Mouse (Mus musculus) ES-E14 (cell line): ENCODE data around the gene Osr1. TPM values are rescaled to one million over a fixed set of nuclear protein-coding genes. Genes with fewer than 3 reads are reported as not detected.

Source experiments
- DNase-seq: peaks from one replicate; pipeline ENCODE4 v3.0.0-alpha.2; 2013; ENCODE audit warnings: low read depth, low spot score
- H3K27ac ChIP-seq: 2 replicates; pipeline ENCODE4 v1.5.1; 2012; ENCODE audit warnings: low read depth, mild to moderate bottlenecking, low read length, moderate library complexity, mixed read lengths; ENCODE audit not compliant: poor library complexity, insufficient read depth, severe bottlenecking
- H3K36me3 ChIP-seq: 2 replicates; pipeline ENCODE4 v1.6.1; 2012; ENCODE audit warnings: mild to moderate bottlenecking, low read length, moderate library complexity, mixed read lengths; ENCODE audit not compliant: control insufficient read depth, poor library complexity, insufficient read depth, severe bottlenecking
- H3K4me1 ChIP-seq, 2 experiments: fragments of 150-350 bp in 1 of 2; sonication (generic) in 1 of 2; 2 replicates each; pipeline ENCODE4 v1.6.1; 2012; ENCODE audit warnings: low read length in 2 of 2, mild to moderate bottlenecking in 1 of 2, mixed read lengths in 1 of 2; ENCODE audit not compliant: control insufficient read depth in 2 of 2, insufficient read depth in 2 of 2, poor library complexity in 1 of 2
- H3K4me3 ChIP-seq, 2 experiments: fragments of 150-350 bp in 1 of 2; sonication (generic) in 1 of 2; 2 replicates each; pipeline ENCODE4 v1.5.1; 2012; ENCODE audit warnings: low read length in 2 of 2, low read depth in 1 of 2, mild to moderate bottlenecking in 1 of 2, mixed read lengths in 1 of 2; ENCODE audit not compliant: insufficient read depth in 1 of 2, poor library complexity in 1 of 2, severe bottlenecking in 1 of 2
- H3K9ac ChIP-seq: 2 replicates; pipeline ENCODE4 v1.6.1; 2012; ENCODE audit warnings: low read depth, mild to moderate bottlenecking, low read length, mixed read lengths; ENCODE audit not compliant: poor library complexity, insufficient read depth, severe bottlenecking
- H3K9me3 ChIP-seq: fragments of 150-350 bp; sonication (generic); 2 replicates; pipeline ENCODE4 v1.6.1; 2012; ENCODE audit warnings: low read depth, mild to moderate bottlenecking, low read length; ENCODE audit not compliant: control insufficient read depth, insufficient read depth
- CHD2 ChIP-seq: IDR thresholded peaks from 2 replicates; pipeline ENCODE4 v1.6.1; 2014; ENCODE audit warnings: mild to moderate bottlenecking, low read depth, low read length, inconsistent platforms
- HCFC1 ChIP-seq: IDR thresholded peaks from 2 replicates; pipeline ENCODE4 v1.6.1; 2012; ENCODE audit warnings: low read length, inconsistent platforms, borderline replicate concordance; ENCODE audit not compliant: insufficient read depth
- MAFK ChIP-seq: IDR thresholded peaks from 2 replicates; pipeline ENCODE4 v1.6.1; 2014; ENCODE audit warnings: mild to moderate bottlenecking, low read depth, low read length, inconsistent platforms; ENCODE audit not compliant: insufficient read depth
- ZC3H11A ChIP-seq: IDR thresholded peaks from 2 replicates; pipeline ENCODE4 v1.6.1; 2012; ENCODE audit warnings: low read depth, mild to moderate bottlenecking, inconsistent platforms, low read length, borderline replicate concordance
- ZNF384 ChIP-seq: IDR thresholded peaks from 2 replicates; pipeline ENCODE4 v1.6.1; 2012; ENCODE audit warnings: low read depth, low read length, inconsistent platforms
- in situ Hi-C, 2 experiments: fragments of 600-800 bp; cut with MboI; formaldehyde crosslinking; loops; one replicate each; pipeline ENCODE4 v1.15.1; 2025; ENCODE audit warnings: low sequenced_read_pairs in 2 of 2, inconsistent platforms in 1 of 2; ENCODE audit not compliant: unreplicated experiment in 2 of 2
- total RNA-seq: library from RNA; depleted of rRNA; stranded (reverse); fragments of 300-350 nt; gene quantifications from 2 replicates; pipeline ENCODE4 v1.2.3, GENCODE M21; 2012

The Osr1 gene
- total RNA-seq, 1 experiment, result 0.09 TPM

- no peak for DNase-seq
- H3K9me3 ChIP-seq, result no peaks in the 10 kb centered on the region
- H3K9ac ChIP-seq, result no peak overlapping the region
- H3K4me1 ChIP-seq, result no peaks in the 10 kb centered on the region
- no peak overlapping the region for H3K4me3 ChIP-seq
- no peak overlapping the region for H3K27ac ChIP-seq
- no peaks in the 10 kb centered on the region for H3K36me3 ChIP-seq
- no peak for TF ChIP-seq ZNF384
- no peak for TF ChIP-seq ZC3H11A
- TF ChIP-seq HCFC1, result no peak
- TF ChIP-seq MAFK, result no peak
- no peak for TF ChIP-seq CHD2
- in situ Hi-C loops, result loop anchor here (10.0 to 25.0 kb wide), 2 partner anchors 509 to 517 kb away; no protein-coding TSS in a partner anchor
Measured at GRCm38 (mm10) chr12:9571276-9571940, 1.5 kb downstream of the Osr1 start.

GRCm38 (mm10) chr12:9572022-9572421 is 2.1 kb downstream of the Osr1 start:
- no peak for DNase-seq
- no peak overlapping the region for H3K4me3 ChIP-seq
- H3K9ac ChIP-seq, result no peak overlapping the region
- no peak for TF ChIP-seq CHD2
- TF ChIP-seq MAFK, result no peak
- TF ChIP-seq HCFC1, result no peak
- TF ChIP-seq ZC3H11A, result no peak
- no peak for TF ChIP-seq ZNF384
- H3K36me3 ChIP-seq, result no peaks in the 10 kb centered on the region
- no peaks in the 10 kb centered on the region for H3K4me1 ChIP-seq
- H3K9me3 ChIP-seq, result no peaks in the 10 kb centered on the region
- in situ Hi-C loops, result loop anchor here (10.0 to 25.0 kb wide), 2 partner anchors 510 to 517 kb away; no protein-coding TSS in a partner anchor
- H3K27ac ChIP-seq, result no peak overlapping the region

- H3K27ac ChIP-seq, result no peak overlapping the region
Measured at GRCm38 (mm10) chr12:9573682-9574081, 3.8 kb downstream of the Osr1 start.

GRCm38 (mm10) chr12:9574244-9574871 is 4.4 kb downstream of the Osr1 start:
- H3K4me3 ChIP-seq, result peak overlapping the region; percentile 23 to 32; a peak in 3 of 4 replicates
- in situ Hi-C loops, result loop anchor here (10.0 to 25.0 kb wide), 2 partner anchors 512 to 520 kb away; no protein-coding TSS in a partner anchor
- H3K36me3 ChIP-seq, result no peaks in the 10 kb centered on the region
- TF ChIP-seq ZNF384 (no peak), HCFC1 (peak; percentile 17; the same call in 1 of the 2 replicates)
- no peak overlapping the region for H3K27ac ChIP-seq
- DNase-seq, result no peak
- no peak overlapping the region for H3K9ac ChIP-seq
- no peaks in the 10 kb centered on the region for H3K9me3 ChIP-seq
- peaks cover 0 to 4% of the 10 kb centered on the region in 2 experiments; a peak in 1 of 4 replicates for H3K4me1 ChIP-seq

More at GRCm38 (mm10) chr12:9573682-9574081, 3.8 kb downstream of the Osr1 start:
- Histone ChIP-seq H3K4me1 (no peaks in the 10 kb centered on the region), H3K4me3 (no peak overlapping the region), H3K36me3 (no peaks in the 10 kb centered on the region), H3K9me3 (no peaks in the 10 kb centered on the region), H3K9ac (no peak overlapping the region)
- no peak for TF ChIP-seq ZC3H11A
- TF ChIP-seq CHD2, result no peak
- TF ChIP-seq HCFC1, result no peak
- TF ChIP-seq ZNF384, result no peak
- no peak for TF ChIP-seq MAFK
- DNase-seq, result no peak
- in situ Hi-C loops, result loop anchor here (10.0 to 25.0 kb wide), 2 partner anchors 511 to 519 kb away; no protein-coding TSS in a partner anchor
